Mouse (Mus musculus): ENCODE data around the gene Sync.

- TF ChIP-seq CTCF (IDR thresholded peaks at IDR 0.05; ENCODE audit: low read depth, low read length) (no peak), POLR2A (IDR thresholded peaks at IDR 0.05; ENCODE audit: insufficient read depth, low read length) (no peak), EP300 (IDR thresholded peaks at IDR 0.05; ENCODE audit: insufficient read depth, low read depth, low read length) (no peak)
These were observed 70.3 kb downstream of the Sync start for GRCm38 (mm10) chr4:129357613-129358163.
